Mouse (Mus musculus) lung, postnatal 0 days (tissue): ENCODE results near the gene Lrguk.

ENCODE experiments used
- CTCF ChIP-seq: IDR thresholded peaks from 2 replicates; pipeline ENCODE4 v1.5.1; 2016; ENCODE audit warnings: antibody characterized with exemption, mild to moderate bottlenecking
- EP300 ChIP-seq: IDR thresholded peaks from 2 replicates; pipeline ENCODE4 v1.6.1; 2016; ENCODE audit warnings: antibody characterized with exemption, mild to moderate bottlenecking, control low read depth

DNA sequence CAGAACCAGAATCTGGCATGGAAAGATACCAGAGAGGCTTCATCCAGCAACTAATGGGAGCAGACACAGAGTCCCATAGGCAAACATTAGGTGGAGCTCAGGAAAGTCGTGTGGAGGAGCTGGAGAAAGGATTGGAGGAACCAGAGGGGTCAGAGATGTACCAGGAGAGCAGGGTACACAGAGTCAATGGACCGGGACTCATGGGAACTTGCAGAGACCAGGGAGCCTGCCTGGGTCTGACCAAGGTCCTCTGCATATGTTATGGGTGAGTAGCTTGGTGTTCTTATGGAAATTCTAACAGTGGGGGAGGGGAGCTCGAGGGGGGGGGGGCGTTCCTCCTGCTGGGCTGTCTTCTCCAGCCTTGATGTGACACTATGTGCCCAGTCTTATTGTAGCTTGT is 30.7 kb upstream of the Lrguk start:
- TF ChIP-seq CTCF (no peak), EP300 (no peak)
